Mouse (Mus musculus) ovary, postnatal 36 days (tissue): ENCODE data around the gene Ing1.
"Not testable (repeated sequence)": the region's sequence is repeated elsewhere in the genome, so short reads cannot be mapped to it uniquely, and the experiment has no call there.

Source experiments
- DNase-seq: peaks from one replicate; pipeline ENCODE4 v3.0.0; 2022; ENCODE audit warnings: low spot score, mixed read lengths

Ing1 gene

DNA sequence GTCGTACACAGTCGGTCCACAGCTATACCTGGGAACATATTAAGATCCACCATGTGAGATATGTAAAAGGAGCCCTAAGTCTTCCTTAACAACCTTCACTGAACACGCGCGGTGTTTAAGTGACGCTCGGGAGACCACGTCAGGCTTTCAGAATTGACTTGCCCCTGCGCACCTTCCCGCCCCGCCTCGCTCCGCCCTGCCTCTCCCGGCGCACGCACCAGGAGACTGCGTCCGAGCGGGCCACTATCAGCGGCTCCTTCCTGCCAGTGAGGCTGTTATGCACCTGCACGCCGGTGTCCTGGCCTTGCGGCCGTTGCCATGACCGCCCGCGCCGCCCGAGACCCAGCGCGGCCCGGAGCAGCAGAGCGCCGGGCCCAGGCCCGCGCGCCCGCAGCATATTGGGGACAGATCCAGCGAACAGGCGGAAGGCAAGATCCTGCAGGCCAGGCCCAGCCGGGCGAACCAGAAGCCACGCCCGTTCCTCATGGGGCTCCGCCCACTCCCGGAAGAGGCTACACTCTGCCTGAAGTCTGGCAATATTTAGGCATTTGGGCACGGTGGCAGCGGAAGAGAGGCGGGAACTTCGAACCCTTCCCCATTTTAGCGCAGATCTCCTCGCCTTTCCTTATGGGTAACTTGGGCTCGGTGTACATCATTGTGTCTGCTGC is 5.0 kb upstream of the Ing1 start, which contains the start of gene Cars2:
Cars2 (minus strand) TSS at position 503 of the 668 bp plus-strand sequence.
- DNase-seq, result peak; percentile 93

DNA sequence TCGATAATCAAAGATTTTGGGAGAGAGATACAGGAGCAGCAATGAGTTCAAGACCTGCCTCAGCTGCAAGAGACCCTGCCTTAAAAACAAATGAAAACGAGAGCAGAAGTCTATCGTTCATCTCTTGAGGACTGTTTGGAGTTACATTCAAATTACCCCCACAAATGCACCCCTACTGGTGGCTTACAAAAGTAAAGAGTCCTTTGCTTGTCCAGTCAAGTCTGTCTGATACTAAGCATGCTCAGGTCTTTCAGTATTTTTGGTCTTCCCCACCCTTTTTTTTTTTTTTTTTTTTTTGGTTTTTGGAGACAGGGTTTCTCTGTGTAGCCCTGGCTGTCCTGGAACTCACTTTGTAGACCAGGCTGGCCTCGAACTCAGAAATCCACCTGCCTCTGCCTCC is 3.9 kb upstream of the Ing1 start:
- DNase-seq, result not testable (repeated sequence)

DNA sequence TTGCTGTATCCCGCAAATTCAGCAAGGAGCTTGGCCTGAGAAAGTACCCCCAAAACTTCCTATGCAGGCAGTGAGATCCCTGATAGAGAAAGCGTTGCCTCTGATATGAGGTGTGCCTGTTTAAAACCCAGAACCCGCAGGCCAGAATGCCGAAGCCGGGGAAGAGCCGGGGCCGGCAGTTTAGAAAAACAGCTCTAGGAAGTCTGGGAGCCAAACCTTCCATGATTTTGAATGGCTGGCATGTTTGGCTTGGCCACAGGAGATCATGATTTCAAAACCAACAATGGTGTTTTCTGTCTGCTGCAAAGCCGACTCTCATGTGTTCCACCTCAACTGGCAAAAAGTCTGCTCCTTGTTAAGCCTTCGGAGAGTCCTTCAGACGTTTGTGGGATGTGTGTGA is 3.0 kb upstream of the Ing1 start:
- DNase-seq, result no peak

DNA sequence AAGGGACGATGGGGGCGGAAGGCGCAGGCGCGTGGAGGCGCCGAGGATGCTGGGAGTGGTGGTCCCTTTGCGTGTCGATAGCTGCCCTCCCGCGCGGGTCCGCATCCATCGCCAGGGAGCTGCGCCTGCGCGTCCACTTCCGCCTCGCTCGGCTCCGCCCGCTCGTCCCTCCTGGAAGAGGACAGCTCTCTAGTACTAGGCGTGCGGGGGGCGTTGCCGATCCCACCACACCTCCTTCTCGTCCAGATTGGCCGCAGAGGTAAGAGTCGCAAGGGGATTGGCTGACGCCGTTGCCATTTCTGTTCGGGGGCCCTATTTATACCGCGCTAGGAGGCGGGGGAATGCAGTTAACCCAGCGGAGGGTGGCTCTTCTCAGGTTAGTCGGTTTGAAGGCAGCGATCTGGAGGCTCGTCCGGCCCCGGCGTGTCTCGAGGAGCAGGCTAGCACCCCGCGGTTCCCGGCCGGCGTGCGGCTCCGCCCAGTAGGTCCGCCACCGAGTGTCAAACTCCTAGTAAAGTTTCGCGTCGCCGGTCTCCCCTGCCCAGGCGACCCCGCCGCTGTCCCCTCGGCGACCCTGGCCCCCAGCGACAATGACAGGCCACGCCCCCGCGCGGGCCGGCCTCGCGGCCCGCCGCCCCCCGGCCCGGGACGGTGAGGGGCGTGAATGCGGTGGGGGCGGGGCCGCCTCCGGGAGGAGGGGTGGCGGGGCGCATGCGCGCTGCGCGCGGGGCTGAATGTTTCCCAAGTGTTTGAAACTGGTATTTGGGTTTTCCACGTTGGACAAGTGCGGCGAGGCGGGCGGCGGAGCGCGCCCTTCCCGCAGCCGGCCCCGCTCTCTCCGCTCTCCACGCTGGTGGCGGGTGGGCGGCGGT is 585 bp downstream of the Ing1 start:
- DNase-seq, result peak; percentile 99

DNA sequence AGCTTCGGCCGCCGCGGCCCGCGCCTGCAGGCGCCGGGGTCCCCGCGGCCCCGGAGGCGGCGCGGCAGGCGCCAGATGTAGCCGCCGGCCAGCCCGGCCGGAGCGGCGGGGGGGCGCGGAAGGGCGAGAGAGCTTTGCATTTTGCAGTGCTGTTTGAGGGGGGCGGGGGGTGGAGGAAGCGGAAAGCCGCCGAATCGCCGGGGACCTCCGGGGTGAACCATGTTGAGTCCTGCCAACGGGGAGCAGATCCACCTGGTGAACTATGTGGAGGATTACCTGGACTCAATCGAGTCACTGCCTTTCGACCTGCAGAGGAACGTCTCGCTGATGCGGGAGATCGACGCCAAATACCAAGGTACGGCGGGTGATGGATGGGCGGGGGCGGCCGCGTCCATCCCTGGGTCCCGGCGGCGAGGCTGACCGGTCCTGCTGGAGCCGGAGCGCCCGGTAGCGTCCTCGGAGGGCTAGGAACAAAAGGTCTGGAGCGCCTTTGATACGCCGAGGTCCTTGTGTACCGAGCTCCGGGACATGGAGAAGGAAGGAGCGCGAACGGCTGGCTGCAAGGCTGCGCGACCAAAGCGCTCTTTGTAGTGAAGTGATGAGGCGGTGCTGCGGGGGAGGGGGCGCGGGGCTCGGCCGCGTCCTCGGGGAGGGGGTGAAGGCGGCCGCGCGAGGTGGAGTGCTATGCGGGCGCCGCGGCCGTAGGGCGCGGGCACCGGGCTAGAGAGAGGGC is 1.5 kb downstream of the Ing1 start:
- peak; percentile 53 for DNase-seq

DNA sequence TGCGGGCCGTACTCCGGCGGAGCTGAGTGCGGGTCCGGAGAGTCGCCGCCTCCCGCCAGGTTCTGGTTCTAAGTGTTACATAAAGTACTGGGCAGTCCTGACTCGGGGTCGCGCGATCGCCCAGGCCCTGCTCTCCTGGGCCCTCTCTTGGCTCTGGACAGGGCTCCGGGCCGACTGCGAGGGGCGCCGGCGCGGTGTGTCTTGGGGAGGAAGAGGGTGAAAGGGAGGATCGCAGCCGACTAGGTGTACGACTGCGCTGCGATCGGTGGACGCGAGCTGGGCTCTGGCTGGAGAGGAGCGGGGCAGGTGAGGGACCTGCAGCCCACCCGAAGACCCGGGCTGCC is 2.0 kb downstream of the Ing1 start:
- no peak for DNase-seq

DNA sequence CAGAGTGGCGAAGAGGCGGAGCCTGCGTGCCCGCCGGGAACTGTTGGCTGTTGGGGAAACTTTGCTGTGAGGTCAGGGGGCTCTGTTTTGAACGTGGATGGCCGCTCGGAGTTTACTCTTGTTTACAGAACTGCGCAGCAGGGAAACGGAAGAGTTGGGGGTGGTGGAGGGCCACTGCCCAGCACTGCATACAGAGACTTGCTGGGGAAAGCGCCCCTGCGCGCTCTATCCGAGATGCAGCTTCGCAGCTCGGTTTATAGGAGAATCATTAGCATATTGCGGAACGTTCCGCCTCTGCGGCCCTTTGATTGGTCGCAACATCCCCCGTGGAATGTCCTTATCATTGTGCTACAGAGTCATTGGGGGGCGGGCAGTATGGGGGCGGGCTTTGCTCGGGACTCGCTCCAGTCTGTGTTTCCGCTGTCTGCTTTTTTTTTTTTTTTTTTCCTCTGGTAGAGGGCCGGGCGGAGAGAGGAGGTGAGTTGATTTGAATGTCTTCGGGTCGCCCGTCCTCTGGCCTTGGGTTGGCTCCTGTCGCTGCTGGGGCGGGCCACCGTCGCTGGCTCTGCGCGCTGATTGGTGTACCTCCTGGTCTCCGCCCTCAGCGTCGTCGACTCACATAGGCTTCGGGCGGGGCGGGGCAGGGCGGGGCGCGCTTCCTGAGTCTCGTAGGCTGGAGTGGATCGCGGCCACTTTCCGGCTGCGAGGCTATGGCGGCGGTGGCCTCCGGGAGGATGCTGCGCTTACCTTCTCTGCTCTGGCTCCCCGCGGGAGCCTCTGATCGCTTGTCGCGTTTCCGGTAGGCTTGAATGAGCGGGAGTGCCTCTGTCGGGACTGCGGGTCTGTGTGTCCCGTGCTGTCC is 2.6 kb downstream of the Ing1 start:
- peak; percentile 95 for DNase-seq

DNA sequence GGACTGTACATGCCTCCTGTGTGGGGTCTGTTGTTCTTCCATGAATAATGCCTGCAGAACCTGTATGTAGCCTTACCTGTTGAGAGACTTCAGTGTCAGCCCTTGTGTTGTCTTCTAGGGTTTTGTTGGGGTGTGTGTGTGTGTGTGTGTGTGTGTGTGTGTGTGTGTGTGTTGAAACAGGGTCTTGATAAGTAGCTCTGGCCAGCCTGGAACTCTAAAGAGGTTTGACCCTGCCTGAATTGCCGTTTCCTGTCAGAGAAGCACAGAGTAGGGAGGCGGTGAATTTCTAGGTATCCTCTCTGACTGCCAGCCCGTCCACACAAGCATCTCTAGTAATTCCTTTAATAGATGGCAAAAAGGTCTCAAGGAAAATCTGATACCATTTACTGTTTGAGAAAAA is 4.1 kb downstream of the Ing1 start:
- DNase-seq, result no peak

DNA sequence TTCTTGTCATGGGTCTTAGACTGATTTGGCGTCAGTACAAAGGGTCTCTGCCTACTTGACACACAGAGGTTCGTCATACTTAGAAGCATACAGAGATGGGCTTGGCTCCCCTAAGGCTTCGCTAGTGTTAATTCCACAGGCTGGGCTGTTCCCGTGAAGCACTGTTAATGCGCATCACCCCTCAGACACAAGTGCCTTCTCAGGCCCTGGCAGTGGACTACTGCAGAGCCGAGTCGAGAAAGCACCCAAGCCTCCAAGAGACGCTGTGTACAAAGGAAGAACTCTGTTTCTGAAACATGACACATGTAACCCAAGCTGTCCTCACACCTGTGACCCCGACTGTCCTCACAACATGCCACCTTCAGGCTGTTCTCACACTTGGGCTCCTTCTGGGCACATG is 4.8 kb downstream of the Ing1 start:
- DNase-seq, result no peak

DNA sequence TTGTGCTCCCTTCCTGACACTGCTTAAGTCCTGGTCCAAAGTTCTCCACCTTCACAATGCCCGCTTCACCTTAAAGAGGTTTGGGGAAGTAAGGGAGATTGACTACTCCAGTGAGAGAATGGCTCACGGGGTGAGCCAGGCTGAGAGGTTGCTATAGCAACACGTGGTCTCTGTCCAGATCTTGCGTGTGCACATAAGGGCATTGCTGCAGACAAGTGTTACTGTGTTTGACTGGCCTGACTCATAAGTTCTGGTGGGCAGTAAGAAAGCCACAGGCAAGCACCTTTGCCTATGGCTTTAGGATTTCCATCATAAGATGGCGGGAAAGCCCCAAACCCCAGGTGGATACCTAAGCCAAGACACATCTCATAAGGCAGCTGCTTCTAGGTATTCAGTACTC is 8.9 kb downstream of the Ing1 start:
- no peak for DNase-seq

DNA sequence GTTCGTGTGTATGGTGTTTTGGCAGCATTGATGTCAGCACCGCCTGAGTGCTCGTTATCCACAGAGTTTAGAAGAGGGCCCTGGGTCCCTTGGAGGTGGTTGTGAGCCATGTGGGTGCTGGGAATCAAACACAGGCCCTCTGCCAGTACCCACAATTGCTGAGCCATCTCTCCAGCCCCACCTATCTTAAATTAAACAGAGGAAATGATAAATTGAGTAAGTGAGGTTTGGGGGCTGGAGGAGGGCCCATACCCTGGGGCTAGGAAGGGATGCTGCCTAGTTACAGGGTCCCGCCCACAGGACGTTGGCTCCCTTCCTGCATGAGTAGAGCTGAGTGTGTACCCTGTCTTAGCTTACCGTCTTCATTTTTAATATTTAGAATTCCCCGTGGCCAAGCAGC is 9.3 kb downstream of the Ing1 start:
- no peak for DNase-seq

DNA sequence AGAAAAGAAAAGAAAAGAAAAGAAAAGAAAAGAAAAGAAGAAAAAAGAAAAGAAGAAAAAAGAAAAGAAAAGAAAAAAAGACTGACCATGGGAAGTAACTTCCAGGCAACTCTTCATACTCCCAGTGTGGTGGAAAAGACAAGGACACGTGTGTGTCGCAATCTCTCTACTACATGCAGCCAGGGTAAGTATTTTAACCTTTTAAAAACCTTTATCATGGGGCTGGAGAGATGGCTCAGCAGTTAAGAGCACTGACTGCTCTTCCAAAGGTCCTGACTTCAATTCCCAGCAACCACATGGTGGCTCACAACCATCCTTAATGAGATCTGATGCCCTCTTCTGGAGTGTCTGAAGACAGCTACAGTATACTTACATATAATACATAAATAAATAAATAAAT is 12.8 kb downstream of the Ing1 start:
- not testable (repeated sequence) for DNase-seq

DNA sequence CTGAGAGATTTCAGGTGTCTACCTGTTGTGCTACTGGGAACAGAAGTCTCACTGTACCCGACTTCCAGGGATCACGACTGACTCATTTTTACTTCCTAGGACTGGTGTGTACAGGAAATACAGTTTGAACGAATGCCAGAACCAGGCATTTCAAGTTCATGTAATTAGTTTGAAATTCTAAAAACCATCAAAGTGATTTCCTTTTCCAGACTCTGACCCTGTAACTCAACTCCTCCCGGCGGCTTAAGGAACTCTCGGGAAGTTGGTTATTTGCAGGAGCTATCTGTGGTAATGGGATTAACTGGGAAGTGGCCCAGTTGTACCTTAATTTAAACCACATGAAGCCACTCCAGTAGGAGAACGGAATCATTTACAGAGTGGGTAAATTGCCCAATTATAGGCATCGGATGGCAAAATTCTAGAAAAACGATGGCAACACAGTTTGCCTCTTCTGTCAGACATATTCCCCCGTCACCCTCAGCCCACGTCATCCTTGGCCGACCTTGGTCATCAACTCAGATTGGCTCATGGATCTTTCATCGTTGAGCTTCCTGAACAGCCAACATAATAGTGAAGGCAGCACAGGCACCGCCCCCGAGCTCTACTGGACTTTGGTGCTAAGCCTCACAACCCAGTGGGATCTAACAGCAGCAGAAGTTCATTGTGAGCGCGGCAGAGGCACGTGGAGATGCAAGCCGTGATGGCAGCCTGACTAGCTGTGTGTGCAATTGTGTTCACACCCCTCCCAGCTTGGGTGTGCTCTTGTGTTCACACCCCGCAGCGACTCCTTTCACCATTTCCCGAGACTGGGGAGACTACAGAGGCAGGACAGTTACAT is 14.1 kb downstream of the Ing1 start:
- no peak for DNase-seq

DNA sequence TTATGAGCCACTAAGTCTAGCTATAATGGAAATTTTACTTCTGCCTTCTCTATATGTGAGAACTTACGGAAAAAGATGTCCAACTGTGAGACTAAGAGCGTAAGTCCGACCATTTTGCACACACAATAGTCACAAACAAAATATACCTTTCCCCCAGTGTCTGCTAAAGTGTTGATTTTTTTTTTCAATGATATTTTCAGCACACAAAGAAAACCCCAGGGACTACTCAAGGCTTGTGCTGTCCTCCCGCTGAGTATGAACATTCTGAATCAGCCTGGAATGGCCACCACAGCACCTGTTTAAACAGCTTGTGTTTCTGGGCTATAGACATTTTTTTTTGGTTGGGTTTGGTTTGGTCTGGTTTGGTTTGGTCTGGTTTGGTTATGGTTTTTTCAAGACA is 15.4 kb downstream of the Ing1 start:
- no peak for DNase-seq

DNA sequence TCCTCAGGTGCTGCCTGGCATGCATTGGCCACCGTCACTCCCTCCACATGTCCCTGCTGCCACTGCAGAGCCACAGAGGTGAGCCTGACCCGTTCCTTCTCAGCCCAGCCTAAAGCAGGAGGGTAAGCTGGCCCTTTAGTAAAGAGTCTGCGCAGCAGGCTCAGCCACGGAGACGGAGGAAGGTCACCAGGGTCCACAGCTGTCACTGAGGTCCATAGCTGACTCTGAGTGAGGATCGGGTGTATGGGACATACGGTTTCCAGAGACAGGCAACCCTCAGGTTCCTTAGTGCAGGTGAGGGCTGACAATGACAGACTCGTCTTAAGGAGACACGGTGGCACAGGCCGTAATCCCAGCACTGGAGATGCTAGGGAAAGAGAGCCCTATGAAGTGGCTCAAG is 16.6 kb downstream of the Ing1 start:
- no peak for DNase-seq

DNA sequence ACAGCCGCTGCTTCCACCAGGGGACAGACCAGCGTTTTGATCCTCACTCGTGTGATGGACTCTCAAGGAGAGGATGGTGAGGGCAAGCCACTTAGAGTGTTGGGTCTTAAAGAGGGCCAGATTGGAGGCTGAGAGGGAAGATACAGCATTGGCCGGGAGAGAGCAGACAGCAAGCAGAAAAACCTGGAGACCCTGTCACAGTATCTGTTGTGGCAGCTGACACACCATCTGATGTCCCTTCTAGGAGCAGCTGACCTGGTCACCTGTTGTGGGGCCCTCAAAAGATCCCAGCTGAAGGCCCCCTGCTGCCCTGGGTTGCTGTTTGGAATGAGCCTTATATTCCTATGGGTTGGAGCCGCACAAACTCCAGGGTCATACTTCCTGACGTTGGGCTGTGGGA is 17.1 kb downstream of the Ing1 start:
- DNase-seq, result no peak

DNA sequence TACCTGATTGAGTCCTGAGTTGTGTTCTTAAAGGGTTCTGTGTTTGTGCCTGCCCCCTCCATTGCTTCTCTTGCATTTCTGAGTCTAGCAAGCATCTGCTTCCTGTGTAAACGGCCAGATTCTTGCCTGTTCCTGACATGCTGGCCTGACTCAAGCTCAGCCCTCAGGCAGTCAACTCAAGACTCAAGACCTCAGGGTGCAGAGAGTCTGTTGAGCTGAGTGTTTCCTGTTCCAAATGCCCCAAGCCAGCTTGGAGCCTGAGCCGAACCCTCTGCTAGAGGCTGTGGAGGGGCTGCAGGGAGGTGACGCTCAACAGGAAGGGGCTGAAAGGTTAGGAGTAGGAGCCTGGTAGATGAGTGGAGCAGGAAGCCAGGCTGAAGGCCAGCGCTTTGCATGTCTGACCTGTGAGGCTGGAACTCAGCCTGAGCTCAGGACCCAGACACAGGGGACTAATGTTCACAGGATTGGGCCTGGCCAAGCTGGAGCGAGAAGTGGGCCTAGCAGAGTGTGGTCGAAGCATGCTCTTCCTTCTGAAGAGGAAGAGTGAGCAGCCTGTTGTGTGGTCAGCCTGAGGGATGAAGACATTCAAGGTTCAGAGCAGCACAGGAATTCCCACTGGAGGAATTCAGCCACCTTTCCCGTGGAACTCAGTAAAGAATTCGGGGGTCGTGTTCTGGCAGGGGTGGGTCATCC is 19.7 kb downstream of the Ing1 start:
- DNase-seq, result no peak

DNA sequence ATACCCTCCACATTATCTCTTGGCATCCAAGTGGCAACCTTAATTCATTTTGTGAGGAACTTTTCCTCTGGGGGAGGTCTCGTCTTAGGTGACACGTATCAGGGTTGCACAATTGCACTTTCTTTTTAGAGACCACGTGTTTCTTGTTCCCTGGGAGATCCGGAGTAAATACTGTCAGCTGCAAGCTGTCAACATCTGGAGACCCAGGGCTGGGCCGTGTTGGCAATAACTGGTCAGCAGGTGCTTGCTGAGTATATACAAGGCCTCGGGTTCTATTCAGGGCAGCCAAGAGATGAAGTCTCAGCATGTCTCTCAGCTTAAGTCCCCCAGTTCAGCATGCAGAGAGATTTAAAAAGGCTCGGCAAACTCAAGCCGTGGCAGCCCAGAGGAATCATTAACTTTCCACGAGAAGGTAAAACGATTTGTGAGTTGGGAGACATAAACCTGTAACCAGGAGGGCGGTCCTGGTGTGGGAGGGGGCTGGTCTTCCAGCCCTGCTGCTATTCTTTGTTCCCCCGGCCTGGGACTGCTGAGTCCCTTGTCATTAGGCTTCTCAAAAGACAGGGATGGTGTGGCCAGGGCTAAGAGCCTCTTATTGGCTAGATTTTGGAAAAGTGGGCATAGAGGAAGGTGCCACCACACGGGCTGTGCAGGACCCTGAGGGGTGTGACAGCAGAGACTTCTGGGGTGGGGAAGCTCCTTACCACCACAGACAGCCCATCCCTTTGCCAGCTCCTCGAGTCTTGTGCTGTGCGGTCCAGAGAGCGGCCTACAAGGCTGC is 20.4 kb downstream of the Ing1 start:
- no peak for DNase-seq

DNA sequence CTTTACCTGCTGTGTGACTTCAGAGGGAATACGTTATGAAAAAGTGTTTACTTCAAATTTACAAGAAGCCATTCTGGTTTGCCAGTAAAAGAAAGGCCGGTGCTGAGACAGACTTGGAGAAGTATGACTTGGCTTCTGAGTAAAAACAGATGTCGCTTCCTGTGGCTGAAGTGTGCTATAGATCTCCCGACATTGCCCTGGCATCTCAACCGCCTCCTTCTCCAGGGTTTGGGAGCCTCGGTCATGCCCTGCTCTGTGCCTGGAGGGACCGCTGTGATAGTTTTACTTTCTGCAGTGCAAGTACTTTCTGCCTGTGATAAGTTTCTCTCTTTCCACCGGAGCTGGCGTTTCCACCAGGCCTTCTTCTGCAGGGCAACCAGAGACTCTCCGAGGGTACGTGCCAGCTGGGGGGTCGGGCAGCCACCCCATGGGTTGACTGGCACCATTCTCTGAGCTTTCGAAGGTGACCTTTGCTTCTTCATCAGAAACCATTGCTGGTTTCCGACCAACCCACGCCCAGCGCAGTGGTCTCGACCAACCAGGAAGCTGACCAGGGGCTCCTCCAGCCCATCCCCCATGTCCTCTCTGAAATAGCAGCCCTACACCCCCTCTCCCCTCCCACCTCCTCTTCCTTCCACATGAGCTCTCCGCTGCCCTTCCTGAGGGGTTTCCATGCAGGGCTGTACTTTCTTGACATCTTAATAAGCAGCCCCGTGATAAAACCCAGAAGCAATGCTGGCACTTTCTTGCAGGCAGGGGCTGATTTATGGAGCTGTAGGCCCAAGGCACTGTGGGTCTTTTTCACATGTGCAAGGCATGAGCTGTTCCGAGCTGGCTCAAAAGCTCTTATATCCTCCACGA is 30.4 kb downstream of the Ing1 start:
- no peak for DNase-seq
